ENCODE assay signal across 25 mouse cellular contexts in the genomic region with DNA sequence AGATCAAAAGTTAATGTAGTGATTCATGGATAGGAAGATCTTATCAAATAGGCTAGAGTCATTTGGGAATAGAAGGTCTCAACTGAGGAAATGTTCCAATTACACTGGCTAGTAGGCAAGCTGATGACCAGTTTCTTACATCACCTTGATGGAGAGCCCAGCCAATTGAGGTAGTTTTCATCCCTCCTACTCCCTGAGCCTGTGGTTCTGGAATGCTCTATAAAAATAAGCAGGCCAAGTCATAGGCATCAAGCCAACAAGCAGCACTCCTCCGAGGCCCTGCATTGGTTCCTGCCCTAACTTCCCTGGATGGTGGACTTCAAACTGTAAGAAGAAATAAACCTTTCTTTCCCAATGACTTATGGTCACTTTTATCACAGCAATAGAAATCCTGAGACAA. TPM values are rescaled to one million over a fixed set of nuclear protein-coding genes. Genes with fewer than 3 reads are reported as not detected.
DNase-seq lines count a peak whose midpoint lies in the region; ATAC-seq and TF ChIP-seq lines count a peak whose summit lies in the region.
"Had no signal": no experiment of that assay in that cellular context is flagged by ENCODE, and none has a peak within 500 bp of the region (broad histone marks: within the 10 kb centered on the region; RNA-seq: fewer than 3 reads in every experiment).

No protein-coding gene starts in this region.

- H3K27ac ChIP-seq in kidney, postnatal 0 days = no peak overlapping the region
- no peak overlapping the region for H3K27ac ChIP-seq in kidney, embryonic 15.5 days
- H3K27ac ChIP-seq in liver, embryonic 11.5 days (ENCODE audit: low read depth, low read length) = no peak overlapping the region
- H3K27ac ChIP-seq: embryonic facial prominence, embryonic 13.5 days; hindbrain, embryonic 15.5 days; layer of hippocampus, adult 2 months; limb, embryonic 12.5 days; liver, embryonic 14.5 days had no signal

- H3K36me3 ChIP-seq in kidney, postnatal 0 days (ENCODE audit: insufficient read depth, low read length) = peaks cover 39% of the 10 kb centered on the region
- peaks cover 80% of the 10 kb centered on the region for H3K36me3 ChIP-seq in kidney, embryonic 15.5 days
- peaks cover 26% of the 10 kb centered on the region for H3K36me3 ChIP-seq in liver, embryonic 11.5 days (ENCODE audit: control insufficient read depth, insufficient read depth, low read length)

- DNase-seq in adrenal gland, adult 2 months = peak; percentile 26
- DNase-seq in adrenal gland, postnatal 4 days (ENCODE audit: low spot score in 2 of 2) = no peak
- DNase-seq in gastrocnemius, adult 18-20 months (ENCODE audit: low spot score) = peak; percentile 11
- no peak for DNase-seq in gastrocnemius, postnatal 36 days
- DNase-seq in kidney, postnatal 0 days (ENCODE audit: low spot score) = peak; percentile 33
- DNase-seq in gonadal fat pad, adult 2 months (ENCODE audit: low read depth) = peak; percentile 33
- DNase-seq in liver, embryonic 11.5 days (ENCODE audit: low spot score) = no peak
- DNase-seq: cerebellum, adult 11-12 months; cerebellum, postnatal 36 days; embryo, embryonic 11 days; gastrocnemius, postnatal 14 days; kidney, postnatal 14 days; layer of hippocampus, postnatal 36 days; lung, embryonic 14.5 days; midbrain, embryonic 14.5 days had no signal

- no peaks in the 10 kb centered on the region for H3K4me1 ChIP-seq in kidney, postnatal 0 days (replicated peaks; ENCODE audit: insufficient read depth, low read length)
- H3K4me1 ChIP-seq in kidney, embryonic 15.5 days = no peaks in the 10 kb centered on the region
- H3K4me1 ChIP-seq in liver, embryonic 11.5 days (replicated peaks; ENCODE audit: control insufficient read depth, insufficient read depth, low read length) = no peaks in the 10 kb centered on the region
- H3K4me1 ChIP-seq: embryonic facial prominence, embryonic 13.5 days; hindbrain, embryonic 15.5 days; limb, embryonic 12.5 days; megakaryocyte, embryonic 14.5 days had no signal

- intact Hi-C loops in gastrocnemius, postnatal 36 days (cut with DNase I) = no loop called here

- ATAC-seq in kidney, postnatal 0 days (replicated peaks; ENCODE audit: low FRiP score, low read depth) = no peak
- no peak for ATAC-seq in kidney, embryonic 15.5 days (replicated peaks; ENCODE audit: low FRiP score)
- no peak for ATAC-seq in liver, embryonic 11.5 days (replicated peaks; ENCODE audit: low FRiP score)
- ATAC-seq: forebrain, embryonic 14.5 days; intestine, postnatal 0 days had no signal

- WGBS in kidney, postnatal 0 days = 63% methylated on average over 1 of the region's 1 CpGs
- 71% methylated on average over 1 of the region's 1 CpGs for WGBS in kidney, embryonic 15.5 days
- 93% methylated on average over 1 of the region's 1 CpGs for WGBS in liver, embryonic 11.5 days

- H3K4me2 ChIP-seq in kidney, postnatal 0 days (ENCODE audit: low read length) = no peak overlapping the region
- H3K4me2 ChIP-seq in kidney, embryonic 15.5 days = no peak overlapping the region
- no peak overlapping the region for H3K4me2 ChIP-seq in liver, embryonic 11.5 days
- H3K4me2 ChIP-seq: embryonic facial prominence, embryonic 13.5 days; hindbrain, embryonic 15.5 days; limb, embryonic 12.5 days; lung, embryonic 14.5 days had no signal

- H3K4me3 ChIP-seq in kidney, postnatal 0 days (replicated peaks; ENCODE audit: low read depth, low read length) = no peak overlapping the region
- H3K4me3 ChIP-seq in kidney, embryonic 15.5 days (replicated peaks) = no peak overlapping the region
- no peak overlapping the region for H3K4me3 ChIP-seq in liver, embryonic 11.5 days (ENCODE audit: low read depth, low read length)
- H3K4me3 ChIP-seq: embryonic facial prominence, embryonic 13.5 days; erythroblast, embryonic 14.5 days; hindbrain, embryonic 15.5 days; layer of hippocampus, adult 2 months; limb, embryonic 12.5 days; megakaryocyte, embryonic 14.5 days had no signal

- TF ChIP-seq CTCF in kidney, postnatal 0 days (IDR thresholded peaks at IDR 0.05; ENCODE audit: low read depth) = no peak

- no peak overlapping the region for H3K9ac ChIP-seq in kidney, postnatal 0 days (ENCODE audit: low read depth, low read length)
- H3K9ac ChIP-seq in kidney, embryonic 15.5 days = no peak overlapping the region
- H3K9ac ChIP-seq in liver, embryonic 11.5 days (ENCODE audit: low read depth, low read length) = no peak overlapping the region
- H3K9ac ChIP-seq: embryonic facial prominence, embryonic 13.5 days; hindbrain, embryonic 15.5 days; limb, embryonic 12.5 days; liver, embryonic 14.5 days; lung, embryonic 14.5 days had no signal

- no peaks in the 10 kb centered on the region for H3K27me3 ChIP-seq in kidney, postnatal 0 days (ENCODE audit: insufficient read depth, low read length)
- no peaks in the 10 kb centered on the region for H3K27me3 ChIP-seq in kidney, embryonic 15.5 days
- no peaks in the 10 kb centered on the region for H3K27me3 ChIP-seq in liver, embryonic 11.5 days (replicated peaks; ENCODE audit: control insufficient read depth, insufficient read depth, low read length)
- H3K27me3 ChIP-seq: embryonic facial prominence, embryonic 13.5 days; hindbrain, embryonic 15.5 days; limb, embryonic 12.5 days; megakaryocyte, embryonic 14.5 days had no signal

- no peaks in the 10 kb centered on the region for H3K9me3 ChIP-seq in kidney, postnatal 0 days (replicated peaks; ENCODE audit: low read length)
- no peaks in the 10 kb centered on the region for H3K9me3 ChIP-seq in kidney, embryonic 15.5 days (replicated peaks)
- H3K9me3 ChIP-seq in liver, embryonic 11.5 days (ENCODE audit: control insufficient read depth, low read length) = no peaks in the 10 kb centered on the region
- H3K9me3 ChIP-seq: embryonic facial prominence, embryonic 13.5 days; hindbrain, embryonic 15.5 days; limb, embryonic 12.5 days; megakaryocyte, embryonic 14.5 days had no signal

RNA-seq across cellular contexts. Expression of a gene that starts 17.1 kb away (rescaled TPM):
- 100 to 1,000 TPM; 319 to 366 TPM for total RNA-seq in adrenal gland, adult 2 months (2021)
- polyA plus RNA-seq in adrenal gland, adult 2 months (2012; rRNA removed) = 30.5 and 45.6 TPM in 2 replicates
- 100 to 1,000 TPM; 279 to 300 TPM for total RNA-seq in adrenal gland, postnatal 4 days (2021)
- 100 to 1,000 TPM; 184 to 191 TPM for total RNA-seq in gastrocnemius, adult 18-20 months (2021)
- 100 to 1,000 TPM; 162 to 170 TPM for total RNA-seq in gastrocnemius, postnatal 36 days (2021)
- 148 and 155 TPM in 2 replicates for polyA plus RNA-seq in kidney, postnatal 0 days (2015; fragmentation: Nextera tagmentation; extraction: Ambion mirVana)
- polyA plus RNA-seq in kidney, embryonic 15.5 days (2015; fragmentation: Nextera tagmentation; extraction: Ambion mirVana) = 149 and 151 TPM in 2 replicates
- 93.0 and 94.6 TPM in 2 replicates for polyA plus RNA-seq in gonadal fat pad, adult 2 months (2012; rRNA removed)
- 88.8 and 99.7 TPM in 2 replicates for polyA plus RNA-seq in liver, embryonic 11.5 days (2014; fragmentation: Nextera tagmentation; extraction: Ambion mirVana)

RNA-seq across cellular contexts. Expression of a gene that starts 29.1 kb away (rescaled TPM):
- 10 to 100 TPM; 15.0 to 17.9 TPM for total RNA-seq in adrenal gland, adult 2 months (2021)
- polyA plus RNA-seq in adrenal gland, adult 2 months (2012; rRNA removed) = 1.5 and 1.9 TPM in 2 replicates
- 10 to 100 TPM; 22.2 to 22.4 TPM for total RNA-seq in adrenal gland, postnatal 4 days (2021)
- 10 to 100 TPM; 18.1 to 23.6 TPM for total RNA-seq in gastrocnemius, adult 18-20 months (2021)
- total RNA-seq in gastrocnemius, postnatal 36 days (2021) = 10 to 100 TPM; 21.3 to 28.4 TPM
- polyA plus RNA-seq in kidney, postnatal 0 days (2015; fragmentation: Nextera tagmentation; extraction: Ambion mirVana) = 26.2 and 27.8 TPM in 2 replicates
- polyA plus RNA-seq in kidney, embryonic 15.5 days (2015; fragmentation: Nextera tagmentation; extraction: Ambion mirVana) = 29.2 and 31.8 TPM in 2 replicates
- 5.8 and 6.0 TPM in 2 replicates for polyA plus RNA-seq in gonadal fat pad, adult 2 months (2012; rRNA removed)
- polyA plus RNA-seq in liver, embryonic 11.5 days (2014; fragmentation: Nextera tagmentation; extraction: Ambion mirVana) = 19.2 and 19.8 TPM in 2 replicates

Comparison
In these comparisons a context has a peak if more than half of its experiments do, and no peak if none do; other contexts are left out.
1. DNase-seq: peak in adrenal gland, adult 2 months (single experiment), gastrocnemius, adult 18-20 months (single experiment), kidney, postnatal 0 days (single experiment) and gonadal fat pad, adult 2 months (single experiment); none in adrenal gland, postnatal 4 days (0 of 2), gastrocnemius, postnatal 36 days (0 of 2) and liver, embryonic 11.5 days (single experiment).